Comparison of ENCODE assay signal across 21 mouse cellular contexts in genomic region chr17:75251094-75251493, GRCm38 (mm10).
DNase-seq lines count a peak whose midpoint lies in the region; TF ChIP-seq lines count a peak whose summit lies in the region.
"Had no signal": no experiment of that assay in that cellular context is flagged by ENCODE, and none has a peak within 500 bp of the region (broad histone marks: within the 10 kb centered on the region; RNA-seq: fewer than 3 reads in every experiment).

No protein-coding gene starts in this region.

- peaks cover 2% of the 10 kb centered on the region for H3K79me3 ChIP-seq in C2C12 (ENCODE audit: low read depth)

- intact Hi-C loops in heart, adult 2 months (cut with DNase I): no loop called here

- peaks cover 53% of the 10 kb centered on the region for H3K36me3 ChIP-seq in C2C12 (ENCODE audit: control insufficient read depth, insufficient read depth)
- no peaks in the 10 kb centered on the region for H3K36me3 ChIP-seq in heart, adult 2 months (ENCODE audit: control insufficient read depth, insufficient read depth, low read length)
- H3K36me3 ChIP-seq: embryonic facial prominence, embryonic 10.5 days; forebrain, embryonic 10.5 days; heart, embryonic 15.5 days; hindbrain, embryonic 13.5 days had no signal

- WGBS in heart, adult 2 months: 88% methylated on average over 6 of the region's 6 CpGs

- H3K4me1 ChIP-seq in embryonic fibroblast, embryonic 13.5 days (ENCODE audit: control insufficient read depth, insufficient read depth, low read length): peaks cover 27% of the 10 kb centered on the region
- no peaks in the 10 kb centered on the region for H3K4me1 ChIP-seq in heart, adult 2 months (ENCODE audit: control insufficient read depth, insufficient read depth, low read length)
- H3K4me1 ChIP-seq: embryonic facial prominence, embryonic 10.5 days; forebrain, embryonic 10.5 days; hindbrain, embryonic 13.5 days had no signal

- no peak for TF ChIP-seq CTCF in C2C12 (IDR thresholded peaks at IDR 0.05; ENCODE audit: control insufficient read depth, insufficient read depth, insufficient read length)
- no peak for TF ChIP-seq CTCF in embryonic fibroblast, embryonic 13.5 days (IDR thresholded peaks at IDR 0.05; ENCODE audit: borderline replicate concordance, insufficient read depth, low read length)
- TF ChIP-seq CTCF in heart, adult 2 months (IDR thresholded peaks at IDR 0.05): no peak

- H3ac ChIP-seq in C2C12 (ENCODE audit: control insufficient read depth, insufficient read length, low read depth): no peak overlapping the region

- peak overlapping the region; percentile 99 for H3K27ac ChIP-seq in embryonic fibroblast, embryonic 13.5 days (ENCODE audit: insufficient read depth, low read length)
- no peak overlapping the region for H3K27ac ChIP-seq in heart, adult 2 months
- H3K27ac ChIP-seq: embryonic facial prominence, embryonic 10.5 days; forebrain, embryonic 10.5 days; heart, embryonic 15.5 days; hindbrain, embryonic 13.5 days; hindbrain, postnatal 0 days had no signal

- DNase-seq in adrenal gland, adult (ENCODE audit: inconsistent age in 2 of 2, low spot score in 1 of 2): peak; percentile 12 to 50
- no peak for DNase-seq in adrenal gland, adult 18-20 months (ENCODE audit: low spot score in 2 of 2)
- DNase-seq in lung, postnatal 25 days (ENCODE audit: low spot score): peak; percentile 8
- no peak for DNase-seq in lung, postnatal 4 days
- DNase-seq in heart, adult 2 months: no peak
- DNase-seq in frontal cortex, postnatal 25 days (ENCODE audit: low spot score in 2 of 2): no peak
- DNase-seq: adrenal gland, adult 8-10 months; cerebellum, adult 18-20 months; cerebellum, postnatal 10 days; gastrocnemius, postnatal 36 days; heart, adult 11 months; heart, postnatal 14 days; kidney, adult 18-20 months had no signal

- no peak for TF ChIP-seq EP300 in heart, adult 2 months (IDR thresholded peaks at IDR 0.05; ENCODE audit: insufficient read depth, low read depth, low read length)

- H3K79me2 ChIP-seq in C2C12 (ENCODE audit: control insufficient read depth, insufficient read depth): peaks cover 22% of the 10 kb centered on the region
- no peaks in the 10 kb centered on the region for H3K79me2 ChIP-seq in heart, adult 2 months (replicated peaks; ENCODE audit: control insufficient read depth, insufficient read depth, low read length)

- no peak overlapping the region for H3K4me3 ChIP-seq in C2C12 (ENCODE audit: insufficient read depth, poor library complexity, severe bottlenecking)
- no peak overlapping the region for H3K4me3 ChIP-seq in embryonic fibroblast, embryonic 13.5 days (ENCODE audit: insufficient read depth, low read length)
- H3K4me3 ChIP-seq in heart, adult 2 months: no peak overlapping the region
- H3K4me3 ChIP-seq: embryonic facial prominence, embryonic 10.5 days; erythroblast, embryonic 14.5 days; forebrain, embryonic 10.5 days; heart, embryonic 15.5 days; hindbrain, embryonic 13.5 days had no signal

- no peaks in the 10 kb centered on the region for H3K27me3 ChIP-seq in C2C12 (ENCODE audit: control insufficient read depth, insufficient read depth, insufficient read length)
- no peaks in the 10 kb centered on the region for H3K27me3 ChIP-seq in heart, adult 2 months (ENCODE audit: control insufficient read depth, insufficient read depth, low read length)
- H3K27me3 ChIP-seq: heart, embryonic 15.5 days; hindbrain, embryonic 13.5 days had no signal

- TF ChIP-seq POLR2A in embryonic fibroblast, embryonic 13.5 days (IDR thresholded peaks at IDR 0.05; ENCODE audit: low read depth, low read length): no peak
- no peak for TF ChIP-seq POLR2A in heart, adult 2 months (IDR thresholded peaks at IDR 0.05; ENCODE audit: insufficient read depth, low read depth, low read length)

- H3K9ac ChIP-seq in heart, adult 2 months (ENCODE audit: low read depth, low read length): no peak overlapping the region
- H3K9ac ChIP-seq: heart, embryonic 15.5 days; hindbrain, embryonic 13.5 days had no signal

TF ChIP-seq in C2C12, 6 proteins besides CTCF, POLR2A, EP300 and RAD21:
- TF ChIP-seq USF1 (IDR thresholded peaks at IDR 0.05; ENCODE audit: low read depth): no peak
- no peak for TF ChIP-seq FOSL1 (IDR thresholded peaks at IDR 0.05; ENCODE audit: insufficient read depth, low read length, poor library complexity, severe bottlenecking)
- peak; percentile 80 for TF ChIP-seq CEBPB (IDR thresholded peaks at IDR 0.05; ENCODE audit: low read depth)
- peak; percentile 34 for TF ChIP-seq MAX (IDR thresholded peaks at IDR 0.05)
- TF ChIP-seq MYOG (IDR thresholded peaks at IDR 0.05; ENCODE audit: control insufficient read depth, extremely low read depth, insufficient read length): no peak

Comparison
In these comparisons a context has a peak if more than half of its experiments do, and no peak if none do; other contexts are left out.
1. DNase-seq: peak in adrenal gland, adult (2 of 2) and lung, postnatal 25 days (single experiment); none in adrenal gland, adult 18-20 months (0 of 2), lung, postnatal 4 days (0 of 2), heart, adult 2 months (0 of 2) and frontal cortex, postnatal 25 days (0 of 2).